Mouse (Mus musculus) CH12.LX (cell line): ENCODE measurements around the gene Sp100. TPM values are rescaled to one million over a fixed set of nuclear protein-coding genes. Genes with fewer than 3 reads are reported as not detected.

ENCODE experiments used
- DNase-seq: peaks from one replicate; pipeline ENCODE4 v3.0.0-alpha.2; 2013; ENCODE audit errors: extremely low read depth
- H3K27ac ChIP-seq: 2 replicates; pipeline ENCODE4 v1.5.1; 2012; ENCODE audit warnings: low read depth, mild to moderate bottlenecking, control low read depth, moderate library complexity; ENCODE audit not compliant: insufficient read depth
- H3K27me3 ChIP-seq: replicated peaks from 2 replicates; pipeline ENCODE3; 2012; ENCODE audit warnings: inconsistent platforms
- H3K36me3 ChIP-seq, 2 experiments: replicated peaks in 1 of 2; 2 replicates each; pipeline versions ENCODE3 to v1.6.1; 2012; ENCODE audit warnings: inconsistent platforms in 1 of 2, low read length in 1 of 2, mild to moderate bottlenecking in 1 of 2, mixed read lengths in 1 of 2, moderate library complexity in 1 of 2; ENCODE audit not compliant: control insufficient read depth in 1 of 2, insufficient read depth in 1 of 2
- H3K4me1 ChIP-seq, 2 experiments: 2 replicates each; pipeline ENCODE4 v1.6.1; 2012; ENCODE audit warnings: inconsistent platforms in 1 of 2, moderate library complexity in 1 of 2; ENCODE audit not compliant: insufficient read depth in 2 of 2, control insufficient read depth in 1 of 2
- H3K4me2 ChIP-seq: 2 replicates; pipeline ENCODE4 v1.6.1; 2012; ENCODE audit warnings: low read depth, mild to moderate bottlenecking, control low read depth; ENCODE audit not compliant: poor library complexity, insufficient read depth, severe bottlenecking
- H3K4me3 ChIP-seq, 3 experiments: fragments of 150-350 bp in 1 of 3; sonication (generic) in 1 of 3; replicated peaks in 1 of 3; 2 replicates each; pipeline versions ENCODE3 to v1.5.1; 2011 to 2012; ENCODE audit warnings: low read depth in 2 of 3, low read length in 2 of 3, mild to moderate bottlenecking in 2 of 3, moderate library complexity in 2 of 3, control low read depth in 1 of 3, improper control_type of control experiment in 1 of 3, inconsistent platforms in 1 of 3, mixed read lengths in 1 of 3; ENCODE audit not compliant: poor library complexity in 1 of 3
- H3K79me2 ChIP-seq: replicated peaks from 2 replicates; pipeline ENCODE4 v1.6.1; 2012; ENCODE audit warnings: mild to moderate bottlenecking, moderate library complexity; ENCODE audit not compliant: control insufficient read depth, poor library complexity, insufficient read depth, severe bottlenecking; ENCODE audit errors: extremely low read depth
- H3K9ac ChIP-seq: 2 replicates; pipeline ENCODE4 v1.6.1; 2012; ENCODE audit warnings: low read depth, mild to moderate bottlenecking, control low read depth, moderate library complexity; ENCODE audit not compliant: insufficient read depth
- H3K9me3 ChIP-seq: replicated peaks from 2 replicates; pipeline ENCODE3; 2012; ENCODE audit warnings: low read length, inconsistent platforms, mixed read lengths
- BHLHE40 ChIP-seq: IDR thresholded peaks from 2 replicates; pipeline ENCODE4 v1.6.1; 2011; ENCODE audit warnings: mild to moderate bottlenecking, low read depth, low read length, improper control_type of control experiment
- CTCF ChIP-seq, 2 experiments: IDR thresholded peaks in 1 of 2; conservative IDR thresholded peaks in 1 of 2; 2 replicates each; pipeline ENCODE4 v1.5.1; 2011 to 2012; ENCODE audit warnings: low read depth in 2 of 2, low read length in 2 of 2, improper control_type of control experiment in 1 of 2, inconsistent platforms in 1 of 2, mild to moderate bottlenecking in 1 of 2, moderate library complexity in 1 of 2
- EP300 ChIP-seq: IDR thresholded peaks from 2 replicates; pipeline ENCODE4 v1.6.1; 2011; ENCODE audit warnings: low read length, improper control_type of control experiment
- GABPA ChIP-seq: IDR thresholded peaks from 2 replicates; pipeline ENCODE4 v1.6.1; 2012; ENCODE audit warnings: low read depth, low read length, improper control_type of control experiment, inconsistent platforms; ENCODE audit not compliant: insufficient replicate concordance
- JUN ChIP-seq: IDR thresholded peaks from 2 replicates; pipeline ENCODE4 v1.6.1; 2011; ENCODE audit warnings: low read depth, mild to moderate bottlenecking, low read length, improper control_type of control experiment, moderate library complexity; ENCODE audit not compliant: insufficient read depth
- MAZ ChIP-seq: IDR thresholded peaks from 2 replicates; pipeline ENCODE4 v1.6.1; 2012; ENCODE audit warnings: low read depth, mild to moderate bottlenecking, inconsistent platforms, low read length, improper control_type of control experiment, moderate library complexity
- MXI1 ChIP-seq: IDR thresholded peaks from 2 replicates; pipeline ENCODE4 v1.6.1; 2011; ENCODE audit warnings: mild to moderate bottlenecking, low read depth, low read length, improper control_type of control experiment
- MYC ChIP-seq: IDR thresholded peaks from 2 replicates; pipeline ENCODE4 v1.6.1; 2011; ENCODE audit warnings: low read depth, mild to moderate bottlenecking, improper control_type of control experiment, low read length
- POLR2A ChIP-seq: IDR thresholded peaks from 2 replicates; pipeline ENCODE4 v1.6.1; 2011; ENCODE audit warnings: low read depth, mild to moderate bottlenecking, improper control_type of control experiment, low read length
- POLR2AphosphoS2 ChIP-seq: IDR thresholded peaks from 2 replicates; pipeline ENCODE4 v1.6.1; 2011; ENCODE audit warnings: low read depth, low read length, improper control_type of control experiment
- SMC3 ChIP-seq: IDR thresholded peaks from 2 replicates; pipeline ENCODE4 v1.6.1; 2011; ENCODE audit warnings: low read depth, low read length, improper control_type of control experiment
- USF1 ChIP-seq: IDR thresholded peaks from 2 replicates; pipeline ENCODE4 v1.6.1; 2014; ENCODE audit warnings: low read depth, mild to moderate bottlenecking, inconsistent platforms, low read length, improper control_type of control experiment
- USF2 ChIP-seq: conservative IDR thresholded peaks from 2 replicates; pipeline ENCODE4 v1.6.1; 2011; ENCODE audit warnings: low read depth, low read length, improper control_type of control experiment
- ZC3H11A ChIP-seq: IDR thresholded peaks from 2 replicates; pipeline ENCODE4 v1.6.1; 2012; ENCODE audit warnings: low read depth, mild to moderate bottlenecking, inconsistent platforms, low read length, improper control_type of control experiment
- dilution Hi-C: fragments of 300-500 bp; cut with MboI; formaldehyde crosslinking; loops from 2 replicates; pipeline ENCODE4 v1.14.3; 2020; ENCODE audit warnings: low sequenced_read_pairs; ENCODE audit not compliant: extremely low pct_unique_long_range_greater_than_20kb, extremely low pct_ligation_motif_present
- in situ Hi-C: fragments of 300-500 bp; cut with MboI; formaldehyde crosslinking; loops from 3 replicates; pipeline ENCODE4 v1.14.3; 2019; ENCODE audit warnings: low sequenced_read_pairs, low pct_ligation_motif_present, low pct_unique_long_range_greater_than_20kb, mixed read lengths
- polyA plus RNA-seq: library from polyadenylated mRNA; unstranded; fragments of >175 nt; gene quantifications from 2 replicates; pipeline ENCODE4 v1.2.1, GENCODE M21; 2012; ENCODE audit warnings: low read depth; ENCODE audit not compliant: insufficient read length
- total RNA-seq, 2 experiments: library from RNA; depleted of rRNA; stranded (reverse); fragments of 300-350 nt in 1 of 2; fragments of >200 nt in 1 of 2; gene quantifications; 2 replicates each; pipeline ENCODE4 v1.2.3; 2012 to 2014

Sp100 gene
- total and polyA plus RNA-seq, 3 experiments = 24.7 to 74.0 (median 59.5) TPM

- Histone ChIP-seq H3K9ac (no peak overlapping the region), H3K27me3 (no peaks in the 10 kb centered on the region), H3K36me3 (peaks cover 63 to 80% of the 10 kb centered on the region in 2 experiments), H3K79me2 (peaks cover 1% of the 10 kb centered on the region), H3K27ac (no peak overlapping the region), H3K4me1 (0 out of 4 replicates have a peak, but pooled peaks cover 0 to 1% of the 10 kb centered on the region in 2 experiments), H3K4me3 (no peak overlapping the region), H3K4me2 (no peak overlapping the region), H3K9me3 (no peaks in the 10 kb centered on the region)
- DNase-seq = no peak
- in situ Hi-C loops = no loop called here
- dilution Hi-C loops = no loop called here
- no peak for TF ChIP-seq MYC
- TF ChIP-seq JUN = no peak
- no peak for TF ChIP-seq BHLHE40
- no peak for TF ChIP-seq MAZ
- TF ChIP-seq SMC3 = no peak
- no peak for TF ChIP-seq GABPA
- no peak for TF ChIP-seq ZC3H11A
- TF ChIP-seq CTCF (conservative IDR thresholded peaks at IDR 0.05 in 1 of 2, IDR thresholded peaks at IDR 0.05 in 1 of 2; ENCODE audit: low read depth in 2 of 2, low read length in 2 of 2) = no peak
- no peak for TF ChIP-seq USF2
- TF ChIP-seq POLR2AphosphoS2 = no peak
- TF ChIP-seq EP300 = no peak
- no peak for TF ChIP-seq USF1
Observed at GRCm38 (mm10) chr1:85719049-85719448, 69.3 kb downstream of the Sp100 start.

DNA sequence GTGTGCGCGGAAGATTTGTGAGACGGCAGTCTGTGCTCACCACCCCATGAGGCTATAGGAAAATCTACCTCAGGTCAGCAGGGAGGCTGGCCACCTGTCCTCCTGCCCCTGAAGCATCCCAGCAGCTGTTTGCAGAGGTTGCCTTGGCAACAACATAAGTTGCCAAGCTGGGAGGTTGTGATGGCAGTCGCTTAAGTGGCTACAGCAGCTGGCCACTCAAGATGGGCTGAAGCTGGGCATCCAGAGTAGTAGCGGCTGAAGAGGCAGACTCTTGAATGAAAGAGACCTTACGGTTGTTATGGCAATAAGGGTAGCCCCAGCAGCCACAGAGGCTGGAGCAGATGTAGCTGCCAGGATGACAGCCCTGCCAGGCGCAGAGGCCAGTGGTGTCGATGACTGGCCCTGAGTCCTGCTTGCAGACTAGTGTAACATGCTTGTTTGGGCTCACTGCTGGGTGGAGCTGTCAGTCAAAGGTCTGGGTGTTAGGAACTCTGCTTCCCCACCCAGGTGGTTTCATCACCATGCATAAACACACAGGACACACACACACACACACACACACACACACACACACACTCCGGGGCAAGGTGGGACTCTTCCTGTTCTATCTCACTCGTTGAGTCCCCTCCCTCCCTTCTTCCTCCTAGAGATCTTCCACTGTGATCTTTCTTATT, 70.6 kb downstream of the Sp100 start:
- Histone ChIP-seq H3K9me3 (no peaks in the 10 kb centered on the region), H3K79me2 (peaks cover 9% of the 10 kb centered on the region), H3K36me3 (peaks cover 74 to 93% of the 10 kb centered on the region in 2 experiments), H3K4me2 (no peak overlapping the region), H3K4me3 (no peak overlapping the region), H3K27me3 (no peaks in the 10 kb centered on the region), H3K9ac (no peak overlapping the region), H3K4me1 (0 out of 4 replicates have a peak, but pooled peaks cover 0 to 4% of the 10 kb centered on the region in 2 experiments), H3K27ac (no peak overlapping the region)
- in situ Hi-C loops (no loop called here), dilution Hi-C loops (no loop called here)
- DNase-seq = no peak
- TF ChIP-seq BHLHE40 (no peak), USF2 (no peak), MXI1 (no peak), POLR2A (no peak)
